Mouse (Mus musculus) liver, embryonic 14.5 days (tissue): Measurements from ENCODE around the gene Clip2.

Experiments used
- CTCF ChIP-seq: IDR thresholded peaks from 2 replicates; pipeline ENCODE4 v1.5.1; 2016; ENCODE audit warnings: antibody characterized with exemption, low read depth, control low read depth
- EP300 ChIP-seq: IDR thresholded peaks from 2 replicates; pipeline ENCODE4 v1.6.1; 2016; ENCODE audit warnings: antibody characterized with exemption, low read depth

DNA sequence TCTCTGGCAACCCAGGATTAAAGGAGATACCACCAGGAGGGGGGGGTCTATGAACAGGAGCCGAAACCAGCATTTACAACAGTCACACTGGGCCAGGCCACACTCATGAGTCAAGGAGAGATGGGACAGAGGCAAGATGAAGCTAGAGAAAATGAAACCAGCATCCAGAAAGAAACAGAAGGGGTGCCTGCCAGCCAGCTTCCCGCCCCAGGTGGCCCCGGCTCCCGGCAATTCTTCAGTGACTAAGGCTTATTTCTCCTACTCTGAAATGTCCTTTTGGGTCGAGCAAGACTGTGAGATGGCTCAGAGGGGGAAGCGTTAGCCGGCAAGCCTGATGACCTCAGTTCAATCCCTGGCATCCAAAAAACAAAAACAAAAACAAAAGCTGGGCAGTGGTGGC is 5.4 kb downstream of the Clip2 start:
- TF ChIP-seq CTCF (no peak), EP300 (no peak)
